Mouse (Mus musculus): ENCODE measurements at regions not wholly inside any gene's neighbourhood (a gene's known extent, or its start where the extent isn't known, plus 50 kb on each side); places are given as distances from the start of the nearest gene placed in this dataset.

- H3K79me2 ChIP-seq (ENCODE audit: control insufficient read depth, insufficient read depth), result no peaks in the 10 kb centered on the region
- H3K4me3 ChIP-seq, result no peak overlapping the region
- no peaks in the 10 kb centered on the region for H3K36me3 ChIP-seq (ENCODE audit: control insufficient read depth, insufficient read depth)
- no peaks in the 10 kb centered on the region for H3K27me3 ChIP-seq (ENCODE audit: control insufficient read depth, insufficient read depth, insufficient read length)
- no peak for TF ChIP-seq TCF12 (IDR thresholded peaks at IDR 0.05; ENCODE audit: insufficient read depth, poor library complexity, severe bottlenecking)
- no peak for TF ChIP-seq MAX (IDR thresholded peaks at IDR 0.05; ENCODE audit: low read depth)
- no peak for TF ChIP-seq E2F4 (IDR thresholded peaks at IDR 0.05; ENCODE audit: insufficient read depth)
- TF ChIP-seq USF1 (IDR thresholded peaks at IDR 0.05; ENCODE audit: low read depth), result no peak
- TF ChIP-seq MYOG (IDR thresholded peaks at IDR 0.05; ENCODE audit: control insufficient read depth in 1 of 3, insufficient read depth in 1 of 3, insufficient read length in 2 of 3, low read depth in 2 of 3), result no peak
- TF ChIP-seq CEBPB (IDR thresholded peaks at IDR 0.05; ENCODE audit: insufficient read depth, poor library complexity, severe bottlenecking), result no peak
- no peak for TF ChIP-seq MYOD1 (IDR thresholded peaks at IDR 0.05; ENCODE audit: control insufficient read depth in 1 of 3, insufficient read length in 2 of 3, low read depth in 2 of 3)
- no peak for TF ChIP-seq POLR2AphosphoS2 (IDR thresholded peaks at IDR 0.05; ENCODE audit: insufficient read length, low read depth)
- no peak for TF ChIP-seq SRF (IDR thresholded peaks at IDR 0.05; ENCODE audit: control insufficient read depth, insufficient read length, low read depth)
- TF ChIP-seq REST (IDR thresholded peaks at IDR 0.05; ENCODE audit: insufficient read depth, insufficient read length), result no peak
- TF ChIP-seq TCF3 (IDR thresholded peaks at IDR 0.05; ENCODE audit: insufficient read length, low read depth), result no peak
- no peak for TF ChIP-seq POLR2A (IDR thresholded peaks at IDR 0.05; ENCODE audit: insufficient read length, low read depth)
- no peak overlapping the region for H3K4me2 ChIP-seq (ENCODE audit: low read depth)
- no peak overlapping the region for H3ac ChIP-seq (ENCODE audit: control insufficient read depth, insufficient read length)
Observed at GRCm38 (mm10) chr3:140062880-140063279, 857.4 kb downstream of the Stpg2 start.

DNA sequence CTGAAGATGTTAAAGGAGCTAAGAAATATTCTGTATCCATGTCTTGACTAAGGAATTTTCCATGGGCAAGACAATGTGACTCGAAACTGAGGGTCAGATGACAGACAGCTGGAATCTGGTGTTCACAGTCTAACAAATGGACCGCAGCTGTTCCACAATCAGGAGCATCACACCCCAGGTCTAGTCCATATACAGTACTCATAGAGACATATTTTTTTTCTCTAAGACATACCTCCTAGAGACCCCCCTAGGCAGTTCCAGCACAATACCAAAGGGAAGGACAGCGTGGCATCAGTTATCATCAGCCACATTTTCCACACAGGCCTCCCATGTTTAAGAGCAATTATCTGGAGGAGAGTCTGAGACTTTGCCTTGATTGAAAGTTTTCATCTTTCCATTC is 878.8 kb downstream of the Stpg2 start:
- Histone ChIP-seq H3K79me2 (ENCODE audit: control insufficient read depth, insufficient read depth) (no peaks in the 10 kb centered on the region), H3ac (ENCODE audit: control insufficient read depth, insufficient read length) (no peak overlapping the region), H3K27me3 (ENCODE audit: control insufficient read depth, insufficient read depth, insufficient read length) (no peaks in the 10 kb centered on the region), H3K4me3 (no peak overlapping the region), H3K36me3 (ENCODE audit: control insufficient read depth, insufficient read depth) (no peaks in the 10 kb centered on the region), H3K4me2 (ENCODE audit: low read depth) (no peak overlapping the region)
- TF ChIP-seq MYOD1 (IDR thresholded peaks at IDR 0.05; ENCODE audit: control insufficient read depth in 1 of 3, insufficient read length in 2 of 3, low read depth in 2 of 3), result no peak
- TF ChIP-seq CEBPB (IDR thresholded peaks at IDR 0.05; ENCODE audit: insufficient read depth, poor library complexity, severe bottlenecking), result no peak
- no peak for TF ChIP-seq POLR2AphosphoS2 (IDR thresholded peaks at IDR 0.05; ENCODE audit: insufficient read length, low read depth)
- no peak for TF ChIP-seq USF1 (IDR thresholded peaks at IDR 0.05; ENCODE audit: low read depth)

- no peak for TF ChIP-seq SRF (IDR thresholded peaks at IDR 0.05; ENCODE audit: control insufficient read depth, insufficient read length, low read depth)
- TF ChIP-seq MAX (IDR thresholded peaks at IDR 0.05; ENCODE audit: low read depth), result no peak
- TF ChIP-seq MYOD1 (IDR thresholded peaks at IDR 0.05; ENCODE audit: control insufficient read depth in 1 of 3, insufficient read length in 2 of 3, low read depth in 2 of 3), result no peak
- TF ChIP-seq POLR2A (IDR thresholded peaks at IDR 0.05; ENCODE audit: insufficient read length, low read depth), result no peak
- no peak for TF ChIP-seq USF1 (IDR thresholded peaks at IDR 0.05; ENCODE audit: low read depth)
- no peak for TF ChIP-seq POLR2AphosphoS2 (IDR thresholded peaks at IDR 0.05; ENCODE audit: insufficient read length, low read depth)
- TF ChIP-seq CEBPB (IDR thresholded peaks at IDR 0.05; ENCODE audit: insufficient read depth, poor library complexity, severe bottlenecking), result no peak
- no peak for TF ChIP-seq E2F4 (IDR thresholded peaks at IDR 0.05; ENCODE audit: insufficient read depth)
- TF ChIP-seq TCF3 (IDR thresholded peaks at IDR 0.05; ENCODE audit: insufficient read length, low read depth), result no peak
- no peak for TF ChIP-seq TCF12 (IDR thresholded peaks at IDR 0.05; ENCODE audit: insufficient read depth, poor library complexity, severe bottlenecking)
- TF ChIP-seq REST (IDR thresholded peaks at IDR 0.05; ENCODE audit: insufficient read depth, insufficient read length), result no peak
- no peak for TF ChIP-seq MYOG (IDR thresholded peaks at IDR 0.05; ENCODE audit: control insufficient read depth in 1 of 3, insufficient read depth in 1 of 3, insufficient read length in 2 of 3, low read depth in 2 of 3)
- H3K27me3 ChIP-seq (ENCODE audit: control insufficient read depth, insufficient read depth, insufficient read length), result no peaks in the 10 kb centered on the region
Observed at GRCm38 (mm10) chr3:140085385-140085784, 879.9 kb downstream of the Stpg2 start.

GRCm38 (mm10) chr3:140088019-140088418 is 882.5 kb downstream of the Stpg2 start:
- no peaks in the 10 kb centered on the region for H3K79me2 ChIP-seq (ENCODE audit: control insufficient read depth, insufficient read depth)
- H3ac ChIP-seq (ENCODE audit: control insufficient read depth, insufficient read length), result no peak overlapping the region
- TF ChIP-seq TCF12 (IDR thresholded peaks at IDR 0.05; ENCODE audit: insufficient read depth, poor library complexity, severe bottlenecking), result no peak
- TF ChIP-seq USF1 (IDR thresholded peaks at IDR 0.05; ENCODE audit: low read depth), result no peak
- no peak for TF ChIP-seq POLR2A (IDR thresholded peaks at IDR 0.05; ENCODE audit: insufficient read length, low read depth)
- no peak for TF ChIP-seq E2F4 (IDR thresholded peaks at IDR 0.05; ENCODE audit: insufficient read depth)
- no peak for TF ChIP-seq MAX (IDR thresholded peaks at IDR 0.05; ENCODE audit: low read depth)
- TF ChIP-seq REST (IDR thresholded peaks at IDR 0.05; ENCODE audit: insufficient read depth, insufficient read length), result no peak
- no peak for TF ChIP-seq CEBPB (IDR thresholded peaks at IDR 0.05; ENCODE audit: insufficient read depth, poor library complexity, severe bottlenecking)
- no peak for TF ChIP-seq TCF3 (IDR thresholded peaks at IDR 0.05; ENCODE audit: insufficient read length, low read depth)
- no peak for TF ChIP-seq SRF (IDR thresholded peaks at IDR 0.05; ENCODE audit: control insufficient read depth, insufficient read length, low read depth)
- TF ChIP-seq MYOG (IDR thresholded peaks at IDR 0.05; ENCODE audit: control insufficient read depth in 1 of 3, insufficient read depth in 1 of 3, insufficient read length in 2 of 3, low read depth in 2 of 3), result no peak
- no peak for TF ChIP-seq MYOD1 (IDR thresholded peaks at IDR 0.05; ENCODE audit: control insufficient read depth in 1 of 3, insufficient read length in 2 of 3, low read depth in 2 of 3)
- no peak for TF ChIP-seq POLR2AphosphoS2 (IDR thresholded peaks at IDR 0.05; ENCODE audit: insufficient read length, low read depth)
- H3K36me3 ChIP-seq (ENCODE audit: control insufficient read depth, insufficient read depth), result no peaks in the 10 kb centered on the region
- no peak overlapping the region for H3K4me3 ChIP-seq
- H3K4me2 ChIP-seq (ENCODE audit: low read depth), result no peak overlapping the region
- H3K27me3 ChIP-seq (ENCODE audit: control insufficient read depth, insufficient read depth, insufficient read length), result no peaks in the 10 kb centered on the region

More at GRCm38 (mm10) chr3:140085385-140085784, 879.9 kb downstream of the Stpg2 start:
- Histone ChIP-seq H3K79me2 (ENCODE audit: control insufficient read depth, insufficient read depth) (no peaks in the 10 kb centered on the region), H3K36me3 (ENCODE audit: control insufficient read depth, insufficient read depth) (no peaks in the 10 kb centered on the region), H3K4me3 (no peak overlapping the region), H3K4me2 (ENCODE audit: low read depth) (no peak overlapping the region), H3ac (ENCODE audit: control insufficient read depth, insufficient read length) (no peak overlapping the region)

DNA sequence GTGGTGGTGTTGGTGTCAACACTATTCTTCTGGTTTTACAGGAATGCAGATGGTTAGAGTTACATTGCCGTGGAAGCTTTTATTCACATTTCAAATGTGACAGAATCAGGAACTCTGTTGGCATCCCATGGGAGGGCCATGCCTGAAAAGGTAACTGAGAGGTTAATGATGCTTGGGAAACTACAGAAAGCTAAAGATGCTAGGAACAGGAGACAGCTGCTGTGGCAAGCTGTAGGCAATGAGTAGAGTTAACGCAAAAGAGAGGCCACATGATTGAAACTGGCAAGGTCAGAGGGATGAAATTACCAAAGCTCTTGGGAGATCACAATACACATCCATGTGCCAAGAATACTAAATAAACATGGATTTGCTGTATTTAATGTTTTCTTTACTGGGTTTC is 886.4 kb downstream of the Stpg2 start:
- Histone ChIP-seq H3K4me2 (ENCODE audit: low read depth) (no peak overlapping the region), H3K4me3 (no peak overlapping the region), H3K36me3 (ENCODE audit: control insufficient read depth, insufficient read depth) (no peaks in the 10 kb centered on the region), H3K79me2 (ENCODE audit: control insufficient read depth, insufficient read depth) (no peaks in the 10 kb centered on the region), H3K27me3 (ENCODE audit: control insufficient read depth, insufficient read depth, insufficient read length) (no peaks in the 10 kb centered on the region), H3ac (ENCODE audit: control insufficient read depth, insufficient read length) (no peak overlapping the region)
- TF ChIP-seq POLR2AphosphoS2 (IDR thresholded peaks at IDR 0.05; ENCODE audit: insufficient read length, low read depth) (no peak), MAX (IDR thresholded peaks at IDR 0.05; ENCODE audit: low read depth) (no peak), MYOD1 (IDR thresholded peaks at IDR 0.05; ENCODE audit: control insufficient read depth in 1 of 3, insufficient read length in 2 of 3, low read depth in 2 of 3) (no peak), USF1 (IDR thresholded peaks at IDR 0.05; ENCODE audit: low read depth) (no peak), TCF12 (IDR thresholded peaks at IDR 0.05; ENCODE audit: insufficient read depth, poor library complexity, severe bottlenecking) (no peak), SRF (IDR thresholded peaks at IDR 0.05; ENCODE audit: control insufficient read depth, insufficient read length, low read depth) (no peak), E2F4 (IDR thresholded peaks at IDR 0.05; ENCODE audit: insufficient read depth) (no peak), CEBPB (IDR thresholded peaks at IDR 0.05; ENCODE audit: insufficient read depth, poor library complexity, severe bottlenecking) (no peak), REST (IDR thresholded peaks at IDR 0.05; ENCODE audit: insufficient read depth, insufficient read length) (no peak), POLR2A (IDR thresholded peaks at IDR 0.05; ENCODE audit: insufficient read length, low read depth) (no peak), TCF3 (IDR thresholded peaks at IDR 0.05; ENCODE audit: insufficient read length, low read depth) (no peak), MYOG (IDR thresholded peaks at IDR 0.05; ENCODE audit: control insufficient read depth in 1 of 3, insufficient read depth in 1 of 3, insufficient read length in 2 of 3, low read depth in 2 of 3) (no peak)
